Mouse (Mus musculus) C2C12 (cell line): ENCODE data around the gene Stac. TPM values are rescaled to one million over a fixed set of nuclear protein-coding genes. Genes with fewer than 3 reads are reported as not detected.

Experiments
- H3K27me3 ChIP-seq: one replicate; pipeline ENCODE4 v1.6.1; 2011; ENCODE audit not compliant: control insufficient read depth, insufficient read depth, insufficient read length
- H3K36me3 ChIP-seq: one replicate; pipeline ENCODE4 v1.6.1; 2011; ENCODE audit not compliant: control insufficient read depth, insufficient read depth
- H3K4me3 ChIP-seq: one replicate; pipeline ENCODE4 v1.5.1; 2011; ENCODE audit warnings: mild to moderate bottlenecking, control low read depth; ENCODE audit not compliant: poor library complexity, insufficient read depth, severe bottlenecking
- H3K79me2 ChIP-seq: one replicate; pipeline ENCODE4 v1.6.1; 2011; ENCODE audit not compliant: control insufficient read depth, insufficient read depth
- H3K79me3 ChIP-seq: one replicate; pipeline ENCODE4 v1.6.1; 2011; ENCODE audit warnings: low read depth, control low read depth
- H3ac ChIP-seq: one replicate; pipeline ENCODE3; 2011; ENCODE audit warnings: low read depth; ENCODE audit not compliant: control insufficient read depth, insufficient read length
- CEBPB ChIP-seq: IDR thresholded peaks from one replicate; pipeline ENCODE4 v1.6.1; 2011; ENCODE audit warnings: low read depth, mild to moderate bottlenecking, control low read depth, moderate library complexity
- CTCF ChIP-seq: IDR thresholded peaks from one replicate; pipeline ENCODE4 v1.5.1; 2011; ENCODE audit not compliant: control insufficient read depth, insufficient read depth, insufficient read length
- FOSL1 ChIP-seq: IDR thresholded peaks from one replicate; pipeline ENCODE4 v1.8.0; 2011; ENCODE audit warnings: mild to moderate bottlenecking, low read length; ENCODE audit not compliant: poor library complexity, insufficient read depth, severe bottlenecking
- MAX ChIP-seq: IDR thresholded peaks from one replicate; pipeline ENCODE4 v1.6.1; 2011; ENCODE audit warnings: mild to moderate bottlenecking, control low read depth
- MYOD1 ChIP-seq: IDR thresholded peaks from one replicate; pipeline ENCODE4 v1.6.1; 2011; ENCODE audit warnings: low read depth; ENCODE audit not compliant: control insufficient read depth, insufficient read length
- MYOG ChIP-seq: IDR thresholded peaks from one replicate; pipeline ENCODE4 v1.6.1; 2011; ENCODE audit not compliant: control insufficient read depth, insufficient read length; ENCODE audit errors: extremely low read depth
- USF1 ChIP-seq: IDR thresholded peaks from one replicate; pipeline ENCODE4 v1.6.1; 2011; ENCODE audit warnings: low read depth, mild to moderate bottlenecking, control low read depth, moderate library complexity
- long read RNA-seq, 2 experiments: library from polyadenylated mRNA; unstranded; transcript quantifications; one replicate each; pipeline ENCODE4 v2.0.0; 2019 to 2020
- polyA plus RNA-seq: library from polyadenylated mRNA; unstranded; fragments of >200 nt; fragmentation: generic; extraction: Trizol; gene quantifications from one replicate; pipeline ENCODE4 v1.2.1, GENCODE M21; 2012; ENCODE audit warnings: missing spikeins

Stac gene
- 0.25 TPM for polyA plus RNA-seq
- long read RNA-seq, experiment 1, partial matches to known transcripts = 0 of 1 reads
- long read RNA-seq, experiment 1, other reads (novel, unspliced or antisense) = 0 of 1 reads
- long read RNA-seq, experiment 2, partial matches to known transcripts = 0 of 2 reads
- long read RNA-seq, experiment 2, other reads (novel, unspliced or antisense) = 0 of 2 reads

- H3K79me2 ChIP-seq = no peaks in the 10 kb centered on the region
- no peak within 1 kb of the TSS for H3ac ChIP-seq
- no peaks in the 10 kb centered on the region for H3K79me3 ChIP-seq
- H3K4me3 ChIP-seq = no peak within 1 kb of the TSS
- TF ChIP-seq CTCF = no peak
- no peaks in the 10 kb centered on the region for H3K27me3 ChIP-seq
- no peaks in the 10 kb centered on the region for H3K36me3 ChIP-seq
Measured at GRCm38 (mm10) chr9:111689680-111690483, at the start of gene Stac. Gene Stac (minus strand): TSS chr9:111690348.

- no peaks in the 10 kb centered on the region for H3K79me2 ChIP-seq
- TF ChIP-seq MYOD1 (no peak), CTCF (no peak), MAX (no peak), FOSL1 (no peak)
- no peak overlapping the region for H3K4me3 ChIP-seq
- H3K36me3 ChIP-seq = no peaks in the 10 kb centered on the region
- H3K79me3 ChIP-seq = no peaks in the 10 kb centered on the region
- no peak overlapping the region for H3ac ChIP-seq
- no peaks in the 10 kb centered on the region for H3K27me3 ChIP-seq
Measured at GRCm38 (mm10) chr9:111739431-111740245, 49.5 kb upstream of the Stac start.

GRCm38 (mm10) chr9:111739026-111739425, 48.9 kb upstream of the Stac start:
- TF ChIP-seq FOSL1 (no peak), MYOD1 (no peak), USF1 (no peak), MAX (no peak), CEBPB (no peak), CTCF (no peak), MYOG (no peak)
- H3K79me2 ChIP-seq = no peaks in the 10 kb centered on the region
- no peaks in the 10 kb centered on the region for H3K79me3 ChIP-seq
- H3K27me3 ChIP-seq = no peaks in the 10 kb centered on the region
- H3ac ChIP-seq = no peak overlapping the region
- no peaks in the 10 kb centered on the region for H3K36me3 ChIP-seq
- no peak overlapping the region for H3K4me3 ChIP-seq

- H3K4me3 ChIP-seq = no peak overlapping the region
- H3ac ChIP-seq = no peak overlapping the region
- no peaks in the 10 kb centered on the region for H3K79me2 ChIP-seq
- no peak for TF ChIP-seq CEBPB
- no peak for TF ChIP-seq USF1
- no peak for TF ChIP-seq CTCF
- TF ChIP-seq MAX = no peak
- no peak for TF ChIP-seq MYOG
- no peak for TF ChIP-seq FOSL1
- no peak for TF ChIP-seq MYOD1
- H3K36me3 ChIP-seq = no peaks in the 10 kb centered on the region
- no peaks in the 10 kb centered on the region for H3K79me3 ChIP-seq
- no peaks in the 10 kb centered on the region for H3K27me3 ChIP-seq
Measured at GRCm38 (mm10) chr9:111737796-111738195, 47.6 kb upstream of the Stac start.

GRCm38 (mm10) chr9:111735931-111736330, 45.8 kb upstream of the Stac start:
- Histone ChIP-seq H3K4me3 (no peak overlapping the region), H3ac (no peak overlapping the region), H3K27me3 (no peaks in the 10 kb centered on the region), H3K36me3 (no peaks in the 10 kb centered on the region), H3K79me3 (no peaks in the 10 kb centered on the region), H3K79me2 (no peaks in the 10 kb centered on the region)
- TF ChIP-seq CTCF (no peak), CEBPB (no peak), FOSL1 (no peak), MYOG (no peak), MAX (no peak), USF1 (no peak), MYOD1 (no peak)
